Mouse (Mus musculus) ovary, adult 2 months (tissue): ENCODE results near the gene Gm10118. TPM values are rescaled to one million over a fixed set of nuclear protein-coding genes. Genes with fewer than 3 reads are reported as not detected.

ENCODE experiments used
- polyA plus RNA-seq: library from polyadenylated mRNA; depleted of rRNA; stranded (reverse); fragments of >200 nt; gene quantifications from 2 replicates; pipeline ENCODE4 v1.2.3, GENCODE M21; 2012; rRNA removed

The Gm10118 gene
- not detected in 2 replicates for polyA plus RNA-seq

DNA sequence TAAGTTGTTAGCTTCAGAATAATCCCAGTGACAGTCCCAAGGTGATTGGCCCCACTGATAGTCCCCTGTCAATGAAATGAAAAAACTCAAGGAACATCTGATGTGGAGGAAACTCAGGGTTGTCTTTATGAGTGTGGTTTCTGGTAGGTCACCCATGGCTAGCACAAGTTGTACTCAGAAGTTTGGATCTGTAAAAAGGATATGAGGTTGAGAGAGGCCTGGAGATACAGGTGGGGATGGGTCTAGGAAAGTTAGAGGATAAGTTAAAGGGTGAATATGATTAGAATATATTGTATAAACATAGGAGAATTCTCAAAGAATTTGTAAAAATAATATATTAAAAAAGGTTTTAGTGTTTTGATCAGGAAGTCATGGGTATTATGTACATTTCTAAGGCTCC is at the start of gene Gm10118:
Gene Gm10118 (minus strand): TSS at position 101 of the 400 bp plus-strand sequence.

Other genes with a start within 250 kb of the Gm10118 start
- 1.5 and 2.0 TPM in 2 replicates for gene Lrrtm3, start 162.8 kb upstream of the Gm10118 start, polyA plus RNA-seq